Mouse (Mus musculus): ENCODE measurements around the gene Spag16.
"Not testable (repeated sequence)": the region's sequence is repeated elsewhere in the genome, so short reads cannot be mapped to it uniquely, and the experiment has no call there.

Gene Spag16

GRCm38 (mm10) chr1:69826806-69827703, at the start of gene Spag16:
Spag16 (plus strand) TSS chr1:69826970.
- DNase-seq (ENCODE audit: low read depth) = no peak

DNA sequence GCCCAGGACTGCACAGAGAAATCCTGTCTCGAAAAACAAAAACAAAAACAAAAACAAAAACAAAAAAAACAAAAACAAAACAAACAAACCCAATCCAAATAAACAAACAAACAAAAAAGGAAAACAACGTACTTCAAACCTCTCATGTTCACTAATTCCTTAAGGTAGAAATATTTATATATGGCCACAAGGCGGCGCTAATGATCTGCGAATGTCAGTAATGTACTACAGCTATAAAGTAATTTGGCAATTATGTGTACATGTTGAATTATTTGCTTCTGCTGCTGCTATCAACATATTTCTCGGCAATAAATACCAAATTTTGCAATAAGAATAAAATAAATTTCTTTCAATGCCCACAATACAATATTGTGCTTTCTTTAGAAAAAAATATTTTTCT, 41.6 kb upstream of the Spag16 start:
- no peak for DNase-seq (ENCODE audit: low read depth)

GRCm38 (mm10) chr1:69786716-69787115, 40.1 kb upstream of the Spag16 start:
- DNase-seq (ENCODE audit: low read depth) = no peak

GRCm38 (mm10) chr1:69787379-69787778, 39.4 kb upstream of the Spag16 start:
- DNase-seq (ENCODE audit: low read depth) = no peak

- peak; percentile 41 for DNase-seq (ENCODE audit: low read depth)
Measured at GRCm38 (mm10) chr1:69790337-69791250, 36.2 kb upstream of the Spag16 start.

DNA sequence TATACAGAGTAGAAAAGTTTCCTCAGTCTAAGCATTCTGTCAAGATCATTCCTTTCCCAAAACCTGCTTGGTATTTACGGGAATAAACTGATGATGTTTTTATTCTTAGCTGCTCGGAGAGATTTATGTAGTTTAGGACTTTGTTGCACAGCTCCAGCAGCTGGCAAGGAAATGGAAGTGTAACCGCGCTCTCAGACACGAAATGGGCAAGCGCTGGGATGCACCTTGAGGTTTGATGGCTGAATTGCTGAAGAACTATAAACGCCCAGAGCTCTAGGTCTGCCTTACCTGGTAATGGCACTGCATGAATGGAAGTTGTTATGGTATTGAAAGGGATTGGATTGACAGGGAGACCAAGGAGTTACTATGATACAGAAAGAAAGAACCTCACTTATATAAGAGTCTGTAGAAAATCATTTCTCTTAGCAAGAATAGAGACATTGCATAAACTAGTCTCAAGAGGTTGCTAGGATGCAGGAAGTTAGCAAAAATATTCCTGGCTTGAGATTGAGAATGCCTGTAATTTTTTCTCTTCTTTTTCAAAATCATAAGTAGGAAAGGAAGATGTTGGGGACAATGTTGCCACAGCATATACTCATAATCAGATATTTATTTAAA, 27.7 kb upstream of the Spag16 start:
- no peak for DNase-seq (ENCODE audit: low read depth)

DNA sequence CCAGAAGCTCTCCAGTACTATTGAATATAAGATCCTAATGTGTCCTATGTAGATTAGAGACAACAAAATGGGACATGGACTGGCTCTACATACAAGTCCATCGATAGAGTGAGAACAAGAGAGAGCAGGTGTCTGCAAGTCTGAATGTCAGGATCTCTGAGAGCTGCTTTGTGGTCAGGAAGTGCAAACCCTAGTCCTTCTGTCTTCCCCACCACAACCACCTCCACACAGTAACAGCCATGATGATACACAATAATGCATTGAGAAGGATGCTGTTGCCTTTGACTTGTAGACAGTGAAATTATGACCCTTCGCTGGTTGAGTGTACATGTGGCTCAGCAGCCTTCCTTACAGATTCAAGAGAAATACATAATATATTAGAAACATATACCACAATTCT, 16.6 kb upstream of the Spag16 start:
- no peak for DNase-seq (ENCODE audit: low read depth)

DNA sequence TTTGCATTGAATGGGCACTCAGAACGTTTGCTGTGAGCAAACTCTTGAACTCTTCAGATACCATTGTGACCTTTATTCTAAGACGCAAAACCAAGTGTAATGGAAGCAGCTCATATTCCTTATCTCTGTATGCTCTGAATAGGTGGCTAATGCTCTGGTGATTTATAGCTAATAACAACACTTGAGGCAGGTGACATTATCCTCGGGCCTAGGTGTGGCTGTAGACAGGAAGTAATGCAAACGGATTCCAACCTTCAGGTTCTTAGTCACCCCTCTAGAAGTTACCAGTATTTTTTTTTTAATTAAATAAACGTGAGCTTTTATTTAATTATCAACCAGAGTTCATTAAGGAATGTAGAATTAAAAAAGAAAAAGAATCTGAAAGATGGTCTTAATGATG, 1.1 kb upstream of the Spag16 start:
- not testable (repeated sequence) for DNase-seq (ENCODE audit: low read depth)

GRCm38 (mm10) chr1:69828872-69829479, 2.2 kb downstream of the Spag16 start:
- DNase-seq (ENCODE audit: low read depth) = peak; percentile 13

DNA sequence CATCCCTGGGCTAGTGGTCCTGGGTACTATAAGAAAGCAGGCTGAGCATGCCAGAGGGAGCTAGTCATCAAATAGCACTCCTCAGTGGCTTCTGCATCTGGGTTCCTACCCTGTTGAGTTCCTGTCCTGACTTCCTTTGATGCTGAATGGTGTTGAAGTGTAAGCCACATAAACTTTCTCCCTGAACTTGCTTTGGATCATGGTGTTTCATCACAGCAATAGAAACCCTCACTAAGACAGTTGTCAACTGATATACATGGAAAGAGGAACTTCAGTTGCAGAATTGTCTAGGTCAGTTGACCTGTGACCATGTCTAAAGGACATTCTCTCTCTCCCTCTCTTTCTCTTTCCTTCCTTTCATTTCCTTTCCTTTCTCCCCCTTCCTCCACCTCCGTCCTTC, 3.8 kb downstream of the Spag16 start:
- DNase-seq (ENCODE audit: low read depth) = no peak

DNA sequence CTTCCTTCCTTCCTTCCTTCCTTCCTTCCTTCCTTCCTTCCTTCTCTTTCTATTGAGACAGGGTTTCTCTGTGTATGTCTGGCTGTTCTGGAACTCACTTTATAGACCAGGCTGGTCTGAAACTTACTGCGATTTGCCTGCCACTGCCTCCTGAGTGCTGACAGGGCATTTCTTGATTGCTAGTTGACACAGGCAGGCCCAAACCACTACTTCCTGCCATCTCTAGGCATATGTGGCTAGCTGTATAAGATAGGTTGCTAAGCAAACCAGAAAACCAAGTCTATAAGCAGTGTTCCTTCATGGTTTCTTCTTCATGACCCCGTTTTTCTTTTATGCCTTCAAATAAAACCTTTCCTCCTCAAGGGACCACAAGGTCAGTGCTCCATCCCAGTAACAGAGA, 4.2 kb downstream of the Spag16 start:
- no peak for DNase-seq (ENCODE audit: low read depth)

DNA sequence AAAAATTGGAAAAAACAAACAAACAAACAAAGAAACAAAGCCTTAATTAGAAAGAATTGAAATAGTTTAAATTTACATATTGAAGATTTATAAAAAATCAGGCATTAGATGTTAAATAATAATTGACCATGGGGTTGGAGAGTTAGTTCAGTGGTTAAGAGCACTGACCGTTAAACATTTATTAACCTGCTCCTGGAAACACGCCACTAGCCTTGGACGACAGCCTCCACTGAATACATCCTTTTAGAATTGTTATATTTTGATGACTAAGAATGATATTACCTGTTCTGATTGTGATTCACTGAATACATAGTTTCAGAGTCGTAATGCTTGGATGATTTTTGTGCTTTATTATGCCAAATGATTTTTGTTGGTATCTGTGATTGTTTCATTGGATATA, 6.7 kb downstream of the Spag16 start:
- not testable (repeated sequence) for DNase-seq (ENCODE audit: low read depth)

DNA sequence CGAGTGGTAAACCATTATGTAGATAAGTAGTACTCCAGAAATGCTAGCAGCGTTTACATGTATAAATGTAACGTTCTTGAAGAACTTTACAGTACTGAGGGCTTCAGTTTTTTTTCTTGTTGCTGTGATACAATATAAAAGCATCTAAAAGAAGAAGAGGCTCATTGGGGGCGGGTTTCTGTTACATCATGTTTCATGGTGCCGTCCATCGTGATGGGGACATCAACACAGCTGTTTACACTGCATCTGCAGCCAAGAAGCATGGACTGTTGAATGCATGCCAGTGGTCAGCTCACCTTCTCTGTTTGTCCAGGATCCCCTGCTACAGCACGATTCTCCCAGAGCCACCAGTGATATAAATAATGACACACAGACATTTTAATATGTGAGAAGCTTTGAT, 26.7 kb downstream of the Spag16 start:
- no peak for DNase-seq (ENCODE audit: low read depth)

DNA sequence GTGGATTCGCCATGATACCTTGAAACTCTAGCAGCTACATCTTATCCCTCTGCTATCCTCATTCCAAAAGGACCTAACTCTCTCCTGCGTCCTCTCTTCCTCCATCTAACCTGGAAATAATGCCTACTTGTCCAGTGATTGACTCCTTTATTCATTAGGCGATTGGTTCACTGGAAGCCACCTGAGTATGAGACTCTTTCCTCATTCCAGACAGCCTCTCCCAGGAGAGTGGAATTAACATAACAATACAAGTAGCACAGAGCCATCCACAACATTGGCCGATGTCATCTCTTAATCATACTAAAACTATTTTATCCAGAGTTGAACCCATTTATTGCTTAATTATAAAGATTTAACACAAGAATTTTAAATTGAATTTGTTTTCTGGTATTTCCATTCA, 41.0 kb downstream of the Spag16 start:
- DNase-seq (ENCODE audit: low read depth) = no peak

GRCm38 (mm10) chr1:69956606-69957005, 129.8 kb downstream of the Spag16 start:
- no peak for DNase-seq (ENCODE audit: low read depth)

DNA sequence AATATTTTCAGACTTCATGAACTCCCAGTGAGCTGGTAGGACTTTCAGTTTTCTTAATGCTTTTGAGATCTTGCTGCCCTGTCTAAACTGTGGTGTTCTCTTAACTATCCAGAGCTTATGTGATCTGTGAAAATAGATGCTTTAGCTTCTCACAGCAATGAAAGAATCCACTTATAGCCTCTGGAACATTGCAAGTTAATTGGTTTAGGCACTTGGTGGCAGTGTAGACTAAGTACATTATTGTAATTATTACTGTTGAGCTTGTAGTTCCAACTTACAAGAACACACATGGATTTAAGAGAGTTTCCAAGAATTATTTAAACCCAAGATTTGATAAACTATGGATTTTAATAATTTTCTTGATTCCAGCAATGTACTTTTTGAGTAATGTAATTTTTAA, 170.1 kb downstream of the Spag16 start:
- no peak for DNase-seq (ENCODE audit: low read depth)

DNA sequence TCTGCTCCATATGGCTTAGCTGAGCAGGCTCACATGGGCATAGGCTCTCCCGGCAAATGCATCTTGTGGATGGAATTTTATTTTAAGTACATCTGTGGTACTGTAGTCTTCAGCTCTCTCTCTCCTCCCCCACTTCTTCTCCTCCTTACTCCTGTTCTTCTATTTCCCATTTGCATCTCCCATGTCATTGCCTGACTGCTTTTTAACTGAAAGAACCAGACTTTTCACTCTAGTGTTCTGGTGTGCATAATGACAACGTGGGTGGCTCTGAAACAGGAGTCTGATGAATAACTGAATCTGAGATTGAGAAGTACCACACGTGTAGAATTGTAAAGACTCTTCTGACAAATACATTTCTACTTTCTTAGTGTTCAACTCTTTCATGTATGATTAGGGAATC, 186.2 kb downstream of the Spag16 start:
- no peak for DNase-seq (ENCODE audit: low read depth)

DNA sequence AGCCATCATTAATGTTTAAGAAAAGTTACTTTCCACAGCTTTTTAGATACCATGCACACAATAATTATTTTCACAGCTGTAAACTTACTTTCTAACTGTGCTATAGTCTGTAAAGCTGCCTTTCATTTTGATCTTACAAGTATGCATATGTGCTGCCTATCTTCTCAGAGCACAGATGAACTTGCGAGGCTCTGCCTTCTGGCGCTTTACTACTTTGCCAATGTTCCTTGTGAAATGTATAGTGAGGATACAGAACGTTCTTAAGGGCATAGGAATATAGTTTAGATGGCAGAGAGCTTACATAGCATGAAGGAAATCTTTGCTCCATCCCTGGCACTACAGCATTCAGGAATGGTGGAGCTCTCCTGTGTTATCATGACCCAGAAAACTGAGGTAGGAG, 210.6 kb downstream of the Spag16 start:
- DNase-seq (ENCODE audit: low read depth) = no peak

GRCm38 (mm10) chr1:70067404-70067803, 240.6 kb downstream of the Spag16 start:
- no peak for DNase-seq (ENCODE audit: low read depth)

GRCm38 (mm10) chr1:70073440-70073839, 246.7 kb downstream of the Spag16 start:
- DNase-seq (ENCODE audit: low read depth) = no peak

GRCm38 (mm10) chr1:70078806-70079205, 252.0 kb downstream of the Spag16 start:
- peak; percentile 7 for DNase-seq (ENCODE audit: low read depth)

Data from fibroblast of lung, adult 2 months (primary cell).